Mouse (Mus musculus): Measurements from ENCODE around the gene Csnk2a1.

DNA sequence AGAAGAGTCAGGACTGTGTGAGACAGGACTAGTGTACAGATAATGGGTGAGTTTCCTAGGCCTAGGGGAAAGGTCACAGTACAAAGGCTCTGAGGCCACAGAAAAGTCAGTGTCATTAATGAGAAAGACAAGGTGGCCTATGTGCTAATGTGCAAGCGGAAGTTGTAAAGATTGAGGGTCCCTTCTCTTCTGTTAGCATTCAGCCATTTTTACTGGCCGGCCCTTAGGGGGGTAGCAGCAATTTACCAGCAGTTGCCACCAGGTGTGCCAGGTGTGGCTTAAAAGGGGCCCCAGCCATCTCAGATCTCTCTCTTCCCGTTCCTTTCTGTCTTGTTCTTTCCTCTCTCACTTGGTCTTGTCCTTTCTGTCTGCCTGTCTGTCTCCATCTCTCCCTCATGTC is 48.3 kb upstream of the Csnk2a1 start:
- TF ChIP-seq POLR2A (IDR thresholded peaks at IDR 0.05; ENCODE audit: low read depth, low read length) (no peak), CTCF (IDR thresholded peaks at IDR 0.05; ENCODE audit: extremely low read depth, insufficient read length, insufficient replicate concordance, low read depth, low read length) (no peak)
